Mouse (Mus musculus): ENCODE data around the gene H3f3a. TPM values are rescaled to one million over a fixed set of nuclear protein-coding genes. Genes with fewer than 3 reads are reported as not detected.

The H3f3a gene
- total RNA-seq, 2 experiments from 2014 or later, result 418 to 459 TPM

DNA sequence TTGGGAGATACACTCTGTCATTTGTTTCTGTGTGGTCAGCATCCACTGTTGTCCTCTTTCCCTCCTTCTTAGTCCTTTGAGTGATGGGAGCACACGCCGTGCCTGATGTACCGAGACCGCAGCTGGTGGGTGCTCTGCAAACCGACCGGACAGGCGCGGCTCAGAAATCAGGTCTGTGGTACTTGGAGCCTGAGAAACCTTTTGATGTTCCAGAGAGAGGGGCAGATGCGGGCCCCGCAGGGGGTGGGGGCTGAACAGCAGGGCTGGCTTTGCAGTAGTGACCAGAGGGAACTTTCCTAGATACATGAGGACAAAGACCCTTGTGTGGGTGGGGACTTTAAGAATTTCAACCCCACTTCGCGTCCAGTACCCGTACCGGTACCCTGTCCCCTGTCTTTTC lies 50.4 kb downstream of the H3f3a start:
- DNase-seq (ENCODE audit: low spot score in 2 of 2), result no peak

DNA sequence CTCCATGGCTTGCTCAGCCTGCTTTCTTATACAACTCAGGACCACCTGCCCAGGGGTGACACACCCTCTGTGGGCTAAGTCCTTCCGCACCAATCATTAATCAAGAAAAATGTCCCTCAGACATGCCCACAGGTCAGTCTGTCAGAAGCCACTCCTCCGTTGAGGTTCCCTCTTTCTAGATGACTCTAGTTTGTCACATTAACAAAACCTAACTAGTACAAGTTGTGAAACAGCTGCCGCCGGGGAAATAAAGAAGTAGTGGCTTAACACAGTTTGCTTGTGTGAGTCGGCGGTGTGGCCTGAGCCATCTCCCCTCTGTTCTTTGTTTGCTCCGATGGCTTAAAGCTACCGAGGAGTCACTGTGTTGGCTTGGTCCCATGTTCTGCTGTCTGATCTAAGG lies 51.1 kb downstream of the H3f3a start:
- no peak for DNase-seq (ENCODE audit: low spot score in 2 of 2)

DNA sequence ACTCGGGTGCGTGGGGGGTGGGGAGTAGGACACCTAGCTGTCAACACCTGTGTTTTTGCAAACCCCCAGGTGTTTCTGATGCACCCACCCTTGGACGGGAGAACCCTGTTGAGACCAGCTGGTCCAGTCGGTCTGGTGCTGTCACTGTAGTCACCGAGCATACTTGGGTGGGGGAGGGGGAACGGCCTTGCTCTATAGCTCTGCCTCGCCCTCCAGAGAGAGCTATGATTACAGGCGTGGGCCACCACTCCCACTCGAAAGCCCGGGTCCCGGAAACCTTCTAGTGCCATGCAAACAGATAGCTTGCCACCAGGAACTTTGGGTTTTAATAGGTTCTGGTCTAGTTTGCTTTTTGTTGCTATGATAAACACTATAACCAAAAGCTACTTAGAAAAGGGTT lies 51.6 kb downstream of the H3f3a start:
- no peak for DNase-seq (ENCODE audit: low spot score in 2 of 2)

DNA sequence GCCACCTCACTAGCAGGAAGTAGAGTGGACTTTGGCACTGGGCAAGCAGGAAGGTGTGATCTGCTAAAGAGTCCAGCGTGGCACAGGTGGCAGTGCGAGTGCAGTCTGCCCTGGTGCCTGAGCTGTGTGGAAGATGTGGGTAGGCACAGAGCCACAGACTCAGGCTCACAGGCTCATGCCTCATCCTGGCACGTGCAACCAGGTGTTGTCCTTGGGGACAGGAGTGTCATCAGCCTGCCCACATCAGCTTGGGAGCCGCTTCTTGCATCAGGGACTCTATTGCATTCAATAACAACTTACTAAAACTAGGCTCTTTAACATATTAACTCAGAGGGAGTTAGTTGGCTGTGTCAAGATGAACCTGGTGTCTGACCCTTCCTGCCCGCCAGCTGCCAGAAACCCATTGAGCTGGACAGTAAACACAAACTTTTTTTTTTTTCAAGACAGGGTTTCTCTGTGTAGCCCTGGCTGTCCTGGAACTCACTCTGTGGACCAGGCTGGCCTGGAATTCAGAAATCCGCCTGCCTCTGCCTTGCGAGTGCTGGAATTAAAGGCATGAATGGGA lies 55.7 kb downstream of the H3f3a start:
- no peak for DNase-seq (ENCODE audit: low spot score in 2 of 2)

DNA sequence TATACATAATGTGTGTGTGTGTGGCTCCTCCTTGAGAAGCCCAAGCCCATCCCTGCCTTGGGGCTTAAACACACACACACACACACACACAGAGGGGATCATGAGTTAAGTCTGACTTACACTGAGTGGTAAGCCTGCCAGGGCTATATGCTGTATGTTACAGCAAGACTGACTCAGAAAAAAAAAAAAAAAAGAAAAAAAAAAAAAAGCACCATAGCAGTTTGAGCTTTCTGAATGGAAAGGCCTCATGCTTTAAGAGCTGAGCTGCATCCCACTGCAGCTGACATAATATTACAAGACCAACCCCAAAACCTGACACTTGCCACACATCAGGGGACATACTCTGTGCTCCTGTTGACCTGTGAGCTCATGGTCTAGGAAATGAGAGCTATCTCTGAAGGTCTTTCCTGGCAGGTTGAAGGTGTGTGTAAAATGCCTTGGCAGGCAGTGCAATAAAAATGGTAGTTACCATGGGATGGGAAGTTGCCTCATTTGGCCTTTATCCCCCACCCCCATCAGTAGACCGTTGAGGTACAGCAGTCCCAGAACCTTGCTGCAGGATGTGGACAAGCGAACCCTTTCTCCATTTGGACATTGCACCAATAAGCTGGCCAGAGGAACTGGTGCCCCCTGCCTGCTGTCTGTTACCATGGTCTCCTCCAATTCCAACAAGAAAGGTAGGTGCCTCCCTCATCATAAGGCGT lies 56.3 kb downstream of the H3f3a start:
- no peak for DNase-seq (ENCODE audit: low spot score in 2 of 2)

DNA sequence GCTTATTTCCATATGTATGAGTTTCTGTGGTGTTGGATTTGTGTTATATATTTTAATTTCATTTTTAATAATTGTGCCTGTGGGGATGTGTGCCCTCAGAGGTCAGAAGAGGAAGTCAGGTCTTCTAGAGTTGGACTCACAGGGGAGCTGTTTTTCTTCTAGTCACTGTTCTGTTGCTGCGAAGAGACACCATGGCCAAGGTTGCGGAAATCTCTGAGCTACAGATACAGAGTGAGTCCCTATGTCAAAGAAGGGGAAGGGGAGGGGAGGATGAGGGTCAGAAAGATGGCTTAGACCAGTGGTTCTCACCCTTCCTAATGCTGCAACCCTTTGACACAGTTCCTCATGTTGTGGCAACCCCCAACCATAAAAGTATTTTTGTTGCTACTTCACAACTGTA lies 57.0 kb downstream of the H3f3a start:
- DNase-seq (ENCODE audit: low spot score in 2 of 2), result no peak

DNA sequence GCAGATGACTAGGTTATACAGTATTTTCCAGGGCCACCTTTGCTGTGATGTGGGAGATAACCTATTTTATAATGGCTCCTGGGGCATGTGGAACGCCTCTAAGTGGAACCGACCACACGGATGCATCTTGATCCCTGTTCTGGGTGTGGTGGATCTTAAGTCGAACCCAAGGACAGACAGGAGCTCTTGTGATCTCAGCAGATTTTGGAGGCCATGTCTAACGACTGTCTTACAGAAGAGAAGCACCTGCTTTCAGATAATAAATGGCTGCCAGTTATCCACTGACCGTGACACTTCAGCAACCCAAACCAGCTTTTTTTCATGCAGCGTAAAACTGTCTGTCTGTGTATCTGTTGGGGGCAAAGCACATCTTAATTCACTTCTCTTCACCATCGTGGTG lies 59.4 kb downstream of the H3f3a start:
- no peak for DNase-seq (ENCODE audit: low spot score in 2 of 2)

DNA sequence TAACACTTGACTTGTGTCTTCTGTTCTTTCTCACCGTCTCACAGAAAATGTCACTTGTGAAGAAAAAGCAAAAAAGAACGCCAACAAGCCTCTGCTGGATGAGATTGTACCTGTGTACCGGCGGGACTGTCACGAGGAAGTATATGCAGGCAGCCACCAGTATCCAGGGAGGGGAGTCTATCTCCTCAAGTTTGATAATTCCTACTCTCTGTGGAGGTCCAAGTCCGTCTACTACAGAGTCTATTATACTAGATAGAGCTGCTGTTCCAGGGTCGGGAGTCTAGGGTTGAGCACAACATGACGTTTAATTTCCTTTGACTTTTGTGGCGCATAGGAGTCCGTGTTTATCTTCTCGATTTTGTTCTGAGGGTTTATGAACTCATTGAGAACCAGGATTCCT lies 61.6 kb downstream of the H3f3a start:
- no peak for DNase-seq (ENCODE audit: low spot score in 2 of 2)

Other genes with a start within 250 kb of the H3f3a start
- gene Parp1, start 245.0 kb downstream of the H3f3a start, total RNA-seq (2021), result 100 to 1,000 TPM; 162 to 172 TPM
- gene Lin9, start 172.8 kb downstream of the H3f3a start, total RNA-seq (2021), result 1 to 10 TPM; 3.0 to 4.0 TPM
- gene Mixl1, start 116.9 kb downstream of the H3f3a start, total RNA-seq (2021), result under 1 TPM in 1 of 2 experiments, not detected in 1; 0.17 TPM
- gene Acbd3, start 87.9 kb downstream of the H3f3a start, total RNA-seq (2021), result 10 to 100 TPM; 29.9 to 31.7 TPM
- gene Sde2, start 37.2 kb upstream of the H3f3a start, total RNA-seq (2021), result 10 to 100 TPM; 21.2 to 22.8 TPM
- 1 to 10 TPM; 5.1 to 5.2 TPM for gene Lefty2, start 79.2 kb upstream of the H3f3a start, total RNA-seq (2021)
- 10 to 100 TPM; 41.5 to 43.4 TPM for gene Pycr2, start 90.3 kb upstream of the H3f3a start, total RNA-seq (2021)
- gene Lefty1, start 121.1 kb upstream of the H3f3a start, total RNA-seq (2021), result 1 to 10 TPM; 7.2 to 9.3 TPM
- 10 to 100 TPM in 1 of 2 experiments, 1 to 10 TPM in 1; 8.6 to 11.5 TPM for gene Tmem63a, start 128.4 kb upstream of the H3f3a start, total RNA-seq (2021)
- 10 to 100 TPM; 19.7 to 28.3 TPM for gene Ephx1, start 207.0 kb upstream of the H3f3a start, total RNA-seq (2021)
- not detected for gene 9130409I23Rik, start 237.3 kb upstream of the H3f3a start, total RNA-seq (2021)

All from layer of hippocampus, postnatal 14 days (tissue).